Mouse (Mus musculus): ENCODE results near the gene Rgs6. TPM values are rescaled to one million over a fixed set of nuclear protein-coding genes. Genes with fewer than 3 reads are reported as not detected.

Rgs6 gene
- total RNA-seq, 2 experiments from 2014 or later = 0.51 to 1.3 TPM

DNA sequence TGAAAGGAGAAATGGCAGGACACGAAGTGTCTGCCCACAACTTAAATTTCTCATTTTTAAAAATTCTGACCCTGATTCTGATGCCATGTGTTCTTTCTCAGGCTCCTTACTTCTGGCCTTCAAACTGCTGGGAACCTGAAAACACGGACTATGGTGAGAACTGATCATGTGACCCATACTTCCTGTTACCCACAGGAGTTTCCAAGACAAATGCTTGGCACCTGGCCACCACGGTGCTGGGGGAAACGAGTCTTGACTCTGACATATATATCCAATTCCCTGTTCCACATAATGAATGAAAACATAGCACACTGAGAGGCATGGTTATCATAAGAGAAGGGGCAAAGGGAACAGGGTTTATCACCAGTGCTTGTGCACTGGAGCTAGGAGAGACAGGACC lies 464.3 kb downstream of the Rgs6 start:
- no peak for ATAC-seq (replicated peaks; ENCODE audit: low FRiP score, poor library complexity, severe bottlenecking)

- ATAC-seq (replicated peaks; ENCODE audit: low FRiP score, poor library complexity, severe bottlenecking) = no peak
These were observed 467.6 kb downstream of the Rgs6 start for GRCm38 (mm10) chr12:83055690-83056089.

GRCm38 (mm10) chr12:83066426-83066825 lies 478.3 kb downstream of the Rgs6 start:
- no peak for ATAC-seq (replicated peaks; ENCODE audit: low FRiP score, poor library complexity, severe bottlenecking)

- ATAC-seq (replicated peaks; ENCODE audit: low FRiP score, poor library complexity, severe bottlenecking) = no peak
These were observed 482.8 kb downstream of the Rgs6 start for GRCm38 (mm10) chr12:83070848-83071247.

GRCm38 (mm10) chr12:83072181-83072887 lies 484.2 kb downstream of the Rgs6 start:
- ATAC-seq (replicated peaks; ENCODE audit: low FRiP score, poor library complexity, severe bottlenecking) = peak; percentile 71

DNA sequence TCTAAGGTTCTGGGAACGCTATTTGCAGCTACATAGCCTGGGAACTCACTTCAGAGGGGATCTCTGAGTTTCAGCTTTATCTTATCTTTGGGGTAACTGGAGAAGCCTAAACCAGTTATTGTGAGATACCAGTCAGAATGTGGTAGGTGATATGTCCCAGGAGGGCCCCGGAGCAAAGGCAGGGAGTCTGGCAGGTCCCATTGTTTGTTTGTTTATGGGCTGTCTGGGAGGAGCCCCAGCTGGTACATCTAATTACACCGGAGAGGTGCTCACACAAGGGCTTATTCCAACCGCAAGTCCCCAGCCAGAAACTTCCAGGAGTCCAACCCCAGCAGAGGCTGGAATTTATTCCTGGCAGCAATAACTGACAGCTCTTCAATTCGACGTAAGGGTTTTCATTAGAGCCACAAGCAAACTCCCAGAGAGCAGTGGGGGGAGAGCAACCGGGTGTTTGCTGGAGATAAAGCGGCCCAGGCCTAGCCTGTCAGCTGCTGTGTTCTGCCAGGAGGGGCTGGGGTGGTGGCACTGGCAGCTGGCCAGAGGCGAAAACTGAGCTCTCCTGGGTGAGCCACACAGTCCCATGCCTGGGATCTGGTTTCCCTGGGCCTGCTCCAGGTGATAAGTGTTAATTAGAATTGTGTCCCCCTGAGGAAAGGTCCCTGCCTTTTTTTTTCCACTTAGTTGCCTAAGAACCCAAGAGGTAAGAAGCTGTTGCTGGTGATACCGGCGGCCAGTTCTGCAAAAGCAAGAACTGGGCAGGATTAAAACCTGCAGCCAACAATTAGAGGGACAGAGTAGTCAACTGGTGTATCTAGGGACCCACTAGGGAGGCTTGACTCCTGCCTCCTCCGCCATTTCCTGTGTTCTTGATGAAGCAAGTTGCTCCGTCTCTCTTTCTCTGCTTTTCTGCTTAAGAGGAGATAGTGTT lies 485.1 kb downstream of the Rgs6 start:
- peak; percentile 80 for ATAC-seq (replicated peaks; ENCODE audit: low FRiP score, poor library complexity, severe bottlenecking)

- peak; percentile 8 for ATAC-seq (replicated peaks; ENCODE audit: low FRiP score, poor library complexity, severe bottlenecking)
These were observed 485.8 kb downstream of the Rgs6 start for GRCm38 (mm10) chr12:83073879-83074368.

DNA sequence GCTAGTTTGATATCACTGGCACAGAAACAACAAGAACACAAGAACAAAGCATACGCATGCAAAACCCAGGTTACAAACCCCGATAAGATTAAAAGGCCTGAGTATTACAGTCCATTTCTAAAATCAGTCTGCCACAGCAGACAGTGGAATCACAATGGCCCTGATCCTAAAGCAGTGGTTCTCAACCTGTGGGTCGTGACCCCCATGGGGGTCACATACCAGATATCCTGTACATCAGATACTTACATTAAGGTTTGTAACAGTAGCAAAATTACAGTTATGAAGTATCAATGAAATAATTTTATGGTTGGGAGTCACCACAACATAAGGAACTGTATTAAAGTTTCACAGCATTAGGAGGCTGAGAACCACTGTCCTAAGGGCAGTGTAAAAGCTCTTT lies 488.1 kb downstream of the Rgs6 start:
- no peak for ATAC-seq (replicated peaks; ENCODE audit: low FRiP score, poor library complexity, severe bottlenecking)

GRCm38 (mm10) chr12:83077486-83077885 lies 489.4 kb downstream of the Rgs6 start:
- ATAC-seq (replicated peaks; ENCODE audit: low FRiP score, poor library complexity, severe bottlenecking) = no peak

DNA sequence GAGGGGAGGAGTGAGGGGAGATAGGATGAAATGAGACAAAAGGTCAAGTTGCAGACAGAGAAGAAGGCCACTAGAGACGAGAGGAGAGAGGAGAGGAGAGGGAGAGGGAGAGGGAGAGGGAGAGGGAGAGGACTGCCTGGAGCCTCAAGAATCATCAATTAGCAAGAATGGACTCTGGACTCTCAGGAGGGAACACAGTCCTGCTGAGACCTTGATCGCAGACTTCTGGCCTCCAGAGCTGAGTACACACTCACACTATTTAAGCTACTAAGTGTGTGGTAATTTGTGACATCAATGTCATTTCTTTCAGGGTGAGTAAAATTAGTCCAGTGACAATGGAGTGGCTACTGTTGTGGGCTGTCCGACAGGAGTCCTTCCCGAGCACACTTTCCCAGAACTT lies 495.3 kb downstream of the Rgs6 start:
- ATAC-seq (replicated peaks; ENCODE audit: low FRiP score, poor library complexity, severe bottlenecking) = no peak

DNA sequence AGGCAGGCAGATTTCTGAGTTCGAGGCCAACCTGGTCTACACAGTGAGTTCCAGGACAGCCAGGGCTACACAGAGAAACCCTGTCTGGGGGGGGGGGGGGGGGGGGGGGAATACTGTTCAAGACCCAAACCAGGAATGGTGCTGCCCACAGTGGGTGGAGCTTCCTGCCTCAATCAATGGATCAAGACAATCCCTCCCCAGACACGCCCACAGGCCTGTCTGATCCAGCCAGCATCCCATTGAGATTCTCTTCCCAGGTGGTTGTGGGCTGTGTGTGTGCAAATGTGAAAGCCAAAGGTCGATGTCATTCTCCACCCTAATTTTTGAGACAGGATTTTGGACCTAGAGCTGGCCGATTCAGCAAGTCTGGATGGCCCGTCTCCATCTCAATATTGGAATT lies 496.5 kb downstream of the Rgs6 start:
- ATAC-seq (replicated peaks; ENCODE audit: low FRiP score, poor library complexity, severe bottlenecking) = no peak

GRCm38 (mm10) chr12:83087010-83087409 lies 498.9 kb downstream of the Rgs6 start:
- peak; percentile 52; the same call in 1 of the 2 replicates for ATAC-seq (replicated peaks; ENCODE audit: low FRiP score, poor library complexity, severe bottlenecking)

- ATAC-seq (replicated peaks; ENCODE audit: low FRiP score, poor library complexity, severe bottlenecking) = no peak
These were observed 499.5 kb downstream of the Rgs6 start for GRCm38 (mm10) chr12:83087555-83087954.

- ATAC-seq (replicated peaks; ENCODE audit: low FRiP score, poor library complexity, severe bottlenecking) = no peak; the same call in 1 of the 2 replicates
These were observed 503.9 kb downstream of the Rgs6 start for GRCm38 (mm10) chr12:83092001-83092400.

- ATAC-seq (replicated peaks; ENCODE audit: low FRiP score, poor library complexity, severe bottlenecking) = peak; percentile 50; the same call in 1 of the 2 replicates
These were observed 509.7 kb downstream of the Rgs6 start for GRCm38 (mm10) chr12:83097787-83098186.

DNA sequence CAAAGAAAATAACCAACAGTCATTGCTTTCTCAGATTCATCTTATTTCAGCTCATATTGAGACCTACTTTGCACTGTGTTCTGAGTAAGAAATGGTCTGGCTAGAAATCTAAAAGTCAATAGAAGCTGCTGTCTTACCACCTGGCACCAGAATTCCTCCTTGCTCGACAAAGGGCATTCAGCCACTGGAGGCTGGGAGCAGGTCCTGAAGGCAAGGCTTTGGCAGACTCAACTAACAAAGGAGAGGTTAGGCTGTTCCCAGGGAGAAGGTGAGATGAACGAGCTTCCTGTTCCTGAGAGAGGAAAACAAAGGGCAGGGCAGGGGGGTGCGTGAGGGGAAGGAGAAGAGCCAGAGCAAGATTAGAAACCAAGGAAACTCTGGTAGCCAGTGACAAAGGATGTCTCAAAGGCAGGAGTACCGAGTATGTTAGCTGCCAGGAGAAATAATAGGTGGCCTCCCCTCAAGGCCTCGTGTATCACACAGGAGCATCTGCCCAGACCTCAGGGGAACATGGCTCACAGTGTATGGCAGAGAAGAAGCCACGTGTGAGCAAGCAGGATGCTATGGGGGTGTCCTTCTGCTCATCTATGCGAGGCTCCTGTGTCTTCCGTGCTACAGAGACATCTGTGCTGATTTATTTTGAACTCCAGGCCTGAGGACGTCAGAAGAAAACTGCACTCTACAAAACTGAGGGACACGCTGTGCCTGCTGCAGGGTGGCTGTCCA lies 510.7 kb downstream of the Rgs6 start:
- ATAC-seq (replicated peaks; ENCODE audit: low FRiP score, poor library complexity, severe bottlenecking) = no peak

DNA sequence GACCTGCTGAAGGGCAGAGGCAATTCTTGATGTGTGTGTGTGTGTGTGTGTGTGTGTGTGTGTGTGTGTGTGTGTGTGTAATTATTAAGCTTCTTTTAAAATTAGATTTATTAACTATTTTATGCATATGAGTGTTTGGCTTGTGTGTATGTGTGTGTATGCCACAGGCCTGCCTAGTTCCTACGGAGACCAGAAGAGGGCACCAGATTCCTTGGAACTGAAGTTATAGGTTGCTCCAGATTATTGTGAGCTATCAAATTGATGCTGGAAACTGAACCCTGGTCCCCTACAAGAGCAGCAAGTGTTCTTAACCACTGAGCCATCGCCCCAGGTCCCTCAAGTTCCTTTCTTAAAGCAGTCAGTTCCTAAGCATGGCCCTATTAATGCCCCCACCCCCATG lies 511.8 kb downstream of the Rgs6 start:
- ATAC-seq (replicated peaks; ENCODE audit: low FRiP score, poor library complexity, severe bottlenecking) = peak; percentile 65

DNA sequence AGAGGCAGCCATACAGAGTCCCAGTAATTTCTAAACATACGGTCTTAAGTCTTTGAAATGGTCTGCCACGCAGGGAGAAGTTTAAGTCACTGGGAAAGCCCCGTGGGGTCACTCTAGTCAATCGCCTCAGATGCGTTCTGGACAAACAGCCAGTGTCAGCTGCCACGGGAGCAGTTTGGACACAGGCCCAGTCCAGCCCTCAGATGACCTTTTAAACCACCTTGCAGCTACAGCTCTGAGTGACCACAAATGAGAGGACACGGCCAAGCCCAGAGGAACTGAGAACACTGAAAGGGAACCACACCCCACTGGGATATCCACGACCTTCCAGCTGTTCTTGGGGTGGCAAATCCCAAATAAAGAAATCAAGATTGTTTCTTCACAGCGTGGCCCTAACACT lies 512.3 kb downstream of the Rgs6 start:
- ATAC-seq (replicated peaks; ENCODE audit: low FRiP score, poor library complexity, severe bottlenecking) = no peak

DNA sequence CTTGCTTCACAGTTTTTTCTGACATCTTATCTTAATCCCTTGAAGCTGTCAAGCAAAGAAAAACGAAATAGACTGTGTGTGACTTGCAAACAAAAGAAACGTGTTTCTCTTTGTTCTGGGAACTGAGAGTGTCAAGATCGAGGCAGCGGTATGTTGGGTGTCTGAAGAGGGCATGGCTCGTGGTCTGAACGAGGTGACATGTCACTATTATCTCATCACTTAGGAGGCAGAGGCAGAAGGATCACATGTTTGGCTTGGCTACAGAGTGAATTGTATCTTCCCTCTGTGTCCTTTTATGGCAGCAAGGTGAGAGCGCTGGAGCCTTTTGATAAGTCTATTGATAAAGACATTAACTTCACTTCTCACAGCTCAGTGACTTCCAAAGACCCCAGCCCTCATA lies 512.8 kb downstream of the Rgs6 start:
- ATAC-seq (replicated peaks; ENCODE audit: low FRiP score, poor library complexity, severe bottlenecking) = no peak

DNA sequence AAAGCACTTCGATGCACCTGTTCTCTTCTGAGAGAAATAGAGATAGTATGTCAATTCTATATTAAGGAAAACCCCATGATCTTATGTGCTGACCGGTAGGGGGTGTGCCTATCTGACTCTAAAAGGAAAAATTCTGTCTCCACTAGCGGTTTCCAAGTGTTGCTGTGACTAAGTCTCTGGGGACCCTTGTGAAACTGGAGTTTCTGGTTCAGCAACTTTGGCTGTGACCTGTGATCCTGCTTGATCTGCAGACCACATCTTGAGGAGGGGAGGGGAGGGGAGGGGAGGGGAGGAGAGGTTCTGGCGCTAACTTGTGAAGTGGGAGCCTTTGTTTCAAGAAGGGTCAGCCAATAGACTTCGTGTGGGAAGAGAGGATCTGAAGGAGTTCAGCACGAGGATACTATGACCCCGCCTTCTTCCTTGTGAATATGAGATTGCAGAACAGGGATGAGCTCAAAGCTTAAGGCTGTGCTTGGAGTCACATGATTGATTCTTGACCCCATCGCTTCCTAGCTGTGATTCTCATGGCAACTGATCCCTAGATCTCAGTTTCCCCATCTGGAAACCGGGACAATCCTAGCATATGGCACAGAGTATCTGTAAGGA lies 517.5 kb downstream of the Rgs6 start:
- no peak for ATAC-seq (replicated peaks; ENCODE audit: low FRiP score, poor library complexity, severe bottlenecking)

Measured in erythroblast, adult 5-6 weeks (primary cell).